Mouse (Mus musculus) hindbrain, embryonic 14.5 days (tissue): ENCODE results near the gene Amdhd1. TPM values are rescaled to one million over a fixed set of nuclear protein-coding genes. Genes with fewer than 3 reads are reported as not detected.

Experiments used
- ATAC-seq: fragments of 200-750 bp; cut with Nextera tagmentation; 2 replicates; pipeline ENCODE4 v1.8.0; 2017; ENCODE audit warnings: moderate number of reproducible peaks, mild to moderate bottlenecking, moderate TSS enrichment, moderate library complexity; ENCODE audit not compliant: low FRiP score
- DNase-seq: peaks from one replicate; pipeline ENCODE4 v3.0.0-alpha.2; 2015; ENCODE audit warnings: low spot score
- H3K27ac ChIP-seq: fragments of 300-500 bp; sonication (generic); 2 replicates; pipeline ENCODE4 v1.5.1; 2014; ENCODE audit warnings: mild to moderate bottlenecking, moderate library complexity
- H3K27me3 ChIP-seq: fragments of 300-500 bp; sonication (generic); 2 replicates; pipeline ENCODE4 v1.6.1; 2014; ENCODE audit warnings: mild to moderate bottlenecking, low read length, mixed read lengths; ENCODE audit not compliant: control insufficient read depth, insufficient read depth
- H3K36me3 ChIP-seq: fragments of 300-500 bp; sonication (generic); replicated peaks from 2 replicates; pipeline ENCODE4 v1.6.1; 2014; ENCODE audit not compliant: control insufficient read depth, insufficient read depth
- H3K4me1 ChIP-seq: fragments of 300-500 bp; sonication (generic); replicated peaks from 2 replicates; pipeline ENCODE4 v1.6.1; 2014; ENCODE audit warnings: antibody characterized with exemption, low read length, mixed read lengths; ENCODE audit not compliant: control insufficient read depth, insufficient read depth
- H3K4me2 ChIP-seq: fragments of 300-500 bp; sonication (generic); replicated peaks from 2 replicates; pipeline ENCODE4 v1.6.1; 2014; ENCODE audit warnings: mild to moderate bottlenecking, moderate library complexity
- H3K4me3 ChIP-seq: fragments of 300-500 bp; sonication (generic); replicated peaks from 2 replicates; pipeline ENCODE4 v1.5.1; 2014; ENCODE audit warnings: mild to moderate bottlenecking, low read length
- H3K9ac ChIP-seq: fragments of 300-500 bp; sonication (generic); 2 replicates; pipeline ENCODE4 v1.6.1; 2014
- H3K9me3 ChIP-seq: fragments of 300-500 bp; sonication (generic); 2 replicates; pipeline ENCODE4 v1.6.1; 2016; ENCODE audit warnings: low read length; ENCODE audit not compliant: control insufficient read depth
- WGBS: fragments of 180-500 bp; shearing (Covaris S2); extraction: QIAGEN DNeasy Blood & Tissue Kit; methylation state at CpG from one replicate; pipeline ENCODE4 v1.1.7; 2014; 5-methylcytosine and 5-hydroxymethylcytosine counted together
- polyA plus RNA-seq: library from polyadenylated mRNA; unstranded; fragments of >200 nt; fragmentation: Nextera tagmentation; extraction: Ambion mirVana; gene quantifications from 2 replicates; pipeline ENCODE4 v1.2.1, GENCODE M21; 2014

The Amdhd1 gene
- polyA plus RNA-seq, 1 experiment from 2014 or later: 0.20 TPM

- no peak overlapping the region for H3K27ac ChIP-seq
Observed at GRCm38 (mm10) chr10:93542356-93542755, 2.5 kb upstream of the Amdhd1 start.

GRCm38 (mm10) chr10:93541585-93541984 lies 1.8 kb upstream of the Amdhd1 start:
- WGBS: 95% methylated on average over 1 of the region's 1 CpGs
- Histone ChIP-seq H3K4me3 (no peak overlapping the region), H3K4me1 (peaks cover 8% of the 10 kb centered on the region), H3K9ac (no peak overlapping the region), H3K9me3 (no peaks in the 10 kb centered on the region), H3K4me2 (no peak overlapping the region), H3K36me3 (no peaks in the 10 kb centered on the region), H3K27me3 (peaks cover 5% of the 10 kb centered on the region; the same call in 1 of the 2 replicates), H3K27ac (no peak overlapping the region)
- ATAC-seq (no peak), DNase-seq (no peak)

More at GRCm38 (mm10) chr10:93542356-93542755, 2.5 kb upstream of the Amdhd1 start:
- DNase-seq (no peak), ATAC-seq (no peak)
- 17% methylated on average over 4 of the region's 4 CpGs for WGBS
- H3K4me2 ChIP-seq: no peak overlapping the region
- H3K4me3 ChIP-seq: no peak overlapping the region
- H3K9me3 ChIP-seq: no peaks in the 10 kb centered on the region
- no peaks in the 10 kb centered on the region for H3K36me3 ChIP-seq
- peaks cover 8% of the 10 kb centered on the region for H3K4me1 ChIP-seq
- H3K9ac ChIP-seq: no peak overlapping the region
- peaks cover 5% of the 10 kb centered on the region; the same call in 1 of the 2 replicates for H3K27me3 ChIP-seq

- H3K27ac ChIP-seq: no peak within 1 kb of the TSS
- 64% methylated on average over 17 of the region's 17 CpGs for WGBS
Observed at GRCm38 (mm10) chr10:93540431-93541210, 788 bp upstream of the Amdhd1 start, which contains the start of gene Ccdc38. Gene Ccdc38, plus strand, starts transcription at chr10:93540632.

GRCm38 (mm10) chr10:93538818-93539217 lies 1.0 kb downstream of the Amdhd1 start:
- Histone ChIP-seq H3K4me3 (no peak overlapping the region), H3K27me3 (peaks cover 5% of the 10 kb centered on the region; the same call in 1 of the 2 replicates), H3K27ac (no peak overlapping the region), H3K9ac (no peak overlapping the region), H3K4me2 (no peak overlapping the region), H3K9me3 (no peaks in the 10 kb centered on the region), H3K36me3 (no peaks in the 10 kb centered on the region), H3K4me1 (peaks cover 13% of the 10 kb centered on the region)
- DNase-seq (no peak), ATAC-seq (no peak)
- 56% methylated on average over 6 of the region's 6 CpGs for WGBS

More at GRCm38 (mm10) chr10:93540431-93541210, 788 bp upstream of the Amdhd1 start, which contains the start of gene Ccdc38:
- ATAC-seq (no peak; the same call in 1 of the 2 replicates), DNase-seq (no peak)
- H3K36me3 ChIP-seq: no peaks in the 10 kb centered on the region
- H3K27me3 ChIP-seq: peaks cover 5% of the 10 kb centered on the region; the same call in 1 of the 2 replicates
- peak within 1 kb of the TSS; percentile 29 for H3K4me3 ChIP-seq
- no peaks in the 10 kb centered on the region for H3K9me3 ChIP-seq
- H3K9ac ChIP-seq: peak within 1 kb of the TSS; percentile 41; the same call in 1 of the 2 replicates
- H3K4me1 ChIP-seq: peaks cover 8% of the 10 kb centered on the region
- peak within 1 kb of the TSS; percentile 64 for H3K4me2 ChIP-seq

GRCm38 (mm10) chr10:93538287-93538686 lies 1.5 kb downstream of the Amdhd1 start:
- Histone ChIP-seq H3K9ac (no peak overlapping the region), H3K27me3 (peaks cover 5% of the 10 kb centered on the region; the same call in 1 of the 2 replicates), H3K36me3 (no peaks in the 10 kb centered on the region), H3K4me2 (no peak overlapping the region), H3K4me3 (no peak overlapping the region), H3K9me3 (no peaks in the 10 kb centered on the region), H3K4me1 (peaks cover 13% of the 10 kb centered on the region), H3K27ac (no peak overlapping the region)
- no peak for DNase-seq
- WGBS: 97% methylated on average over 2 of the region's 2 CpGs
- no peak for ATAC-seq

GRCm38 (mm10) chr10:93525329-93525728 lies 14.5 kb downstream of the Amdhd1 start:
- DNase-seq (no peak), ATAC-seq (no peak)
- no peaks in the 10 kb centered on the region for H3K4me1 ChIP-seq
- no peak overlapping the region for H3K9ac ChIP-seq
- H3K4me2 ChIP-seq: no peak overlapping the region
- 95% methylated on average over 1 of the region's 1 CpGs for WGBS
- H3K4me3 ChIP-seq: no peak overlapping the region
- no peaks in the 10 kb centered on the region for H3K27me3 ChIP-seq
- H3K27ac ChIP-seq: no peak overlapping the region
- H3K36me3 ChIP-seq: no peaks in the 10 kb centered on the region
- H3K9me3 ChIP-seq: no peaks in the 10 kb centered on the region

GRCm38 (mm10) chr10:93520994-93521393 lies 18.8 kb downstream of the Amdhd1 start:
- DNase-seq (no peak), ATAC-seq (no peak)
- no peaks in the 10 kb centered on the region for H3K27me3 ChIP-seq
- no peak overlapping the region for H3K27ac ChIP-seq
- H3K4me2 ChIP-seq: no peak overlapping the region
- WGBS: 59% methylated on average over 4 of the region's 4 CpGs
- H3K4me3 ChIP-seq: no peak overlapping the region
- no peak overlapping the region for H3K9ac ChIP-seq
- no peaks in the 10 kb centered on the region for H3K36me3 ChIP-seq
- no peaks in the 10 kb centered on the region for H3K4me1 ChIP-seq
- H3K9me3 ChIP-seq: no peaks in the 10 kb centered on the region

GRCm38 (mm10) chr10:93519756-93520155 lies 20.1 kb downstream of the Amdhd1 start:
- Histone ChIP-seq H3K36me3 (no peaks in the 10 kb centered on the region), H3K27me3 (no peaks in the 10 kb centered on the region), H3K27ac (no peak overlapping the region), H3K9ac (no peak overlapping the region), H3K4me1 (no peaks in the 10 kb centered on the region), H3K9me3 (no peaks in the 10 kb centered on the region), H3K4me2 (no peak overlapping the region), H3K4me3 (no peak overlapping the region)
- ATAC-seq (no peak), DNase-seq (no peak)
- 84% methylated on average over 5 of the region's 5 CpGs for WGBS

- Histone ChIP-seq H3K4me2 (no peak overlapping the region), H3K4me3 (no peak overlapping the region), H3K9me3 (no peaks in the 10 kb centered on the region), H3K4me1 (no peaks in the 10 kb centered on the region), H3K9ac (no peak overlapping the region), H3K27me3 (no peaks in the 10 kb centered on the region), H3K36me3 (no peaks in the 10 kb centered on the region), H3K27ac (no peak overlapping the region)
- WGBS: 94% methylated on average over 8 of the region's 8 CpGs
- DNase-seq (no peak), ATAC-seq (no peak)
Observed at GRCm38 (mm10) chr10:93519159-93519558, 20.7 kb downstream of the Amdhd1 start.
